In genomic region chr17:63458052-63458451, GRCm38 (mm10) we compare ENCODE assay signal across 26 mouse cellular contexts. TPM values are rescaled to one million over a fixed set of nuclear protein-coding genes. Genes with fewer than 3 reads are reported as not detected.
DNase-seq lines count a peak whose midpoint lies in the region; ATAC-seq lines count a peak whose summit lies in the region.
"Had no signal": no experiment of that assay in that cellular context is flagged by ENCODE, and none has a peak within 500 bp of the region (broad histone marks: within the 10 kb centered on the region; RNA-seq: fewer than 3 reads in every experiment).

No protein-coding gene starts in this region.

- DNase-seq in forebrain, embryonic 11.5 days (ENCODE audit: low spot score), result no peak
- peak; percentile 40 to 69 for DNase-seq in layer of hippocampus, adult 18-20 months (ENCODE audit: low spot score in 2 of 2)
- no peak for DNase-seq in layer of hippocampus, postnatal 25 days (ENCODE audit: extremely low spot score in 1 of 2, low spot score in 1 of 2)
- peak; percentile 33 for DNase-seq in right cerebral cortex, adult 18-20 months
- DNase-seq in right cerebral cortex, postnatal 4 days, result no peak
- no peak for DNase-seq in cerebellum, postnatal 25 days
- DNase-seq: adrenal gland, adult 2 months; adrenal gland, postnatal 14 days; cerebellum, adult 18-20 months; cerebellum, adult 9-10 months; cerebellum, postnatal 14 days; gastrocnemius, postnatal 25 days; heart, adult 18-20 months; heart, postnatal 10 days; heart, postnatal 36 days; kidney, adult 11 months had no signal

- peak; percentile 77; the same call in 1 of the 2 replicates for ATAC-seq in forebrain, embryonic 15.5 days (replicated peaks)
- no peak for ATAC-seq in forebrain, embryonic 11.5 days (replicated peaks; ENCODE audit: low FRiP score)
- ATAC-seq: CD4-positive, CD25-positive, alpha-beta regulatory T cell, adult 4 months; hindbrain, embryonic 16.5 days; intestine, embryonic 15.5 days had no signal

- no peaks in the 10 kb centered on the region for H3K9me3 ChIP-seq in forebrain, embryonic 15.5 days
- H3K9me3 ChIP-seq in forebrain, embryonic 11.5 days (ENCODE audit: control insufficient read depth, low read length), result no peaks in the 10 kb centered on the region
- H3K9me3 ChIP-seq: embryonic facial prominence, embryonic 12.5 days; embryonic facial prominence, embryonic 15.5 days; heart, embryonic 12.5 days; heart, embryonic 15.5 days; hindbrain, embryonic 10.5 days; hindbrain, embryonic 13.5 days; intestine, embryonic 15.5 days had no signal

- no peaks in the 10 kb centered on the region for H3K27me3 ChIP-seq in forebrain, embryonic 15.5 days
- no peaks in the 10 kb centered on the region for H3K27me3 ChIP-seq in forebrain, embryonic 11.5 days (ENCODE audit: control insufficient read depth, insufficient read depth, low read length)
- H3K27me3 ChIP-seq: embryonic facial prominence, embryonic 12.5 days; embryonic facial prominence, embryonic 15.5 days; heart, embryonic 12.5 days; heart, embryonic 15.5 days; hindbrain, embryonic 13.5 days; intestine, embryonic 15.5 days had no signal

- no peak overlapping the region for H3K4me3 ChIP-seq in forebrain, embryonic 15.5 days
- no peak overlapping the region for H3K4me3 ChIP-seq in forebrain, embryonic 11.5 days (ENCODE audit: low read depth, low read length)
- H3K4me3 ChIP-seq: embryonic facial prominence, embryonic 12.5 days; embryonic facial prominence, embryonic 15.5 days; heart, embryonic 12.5 days; heart, embryonic 15.5 days; hindbrain, embryonic 10.5 days; hindbrain, embryonic 13.5 days; intestine, embryonic 15.5 days had no signal

- peaks cover 5% of the 10 kb centered on the region; the same call in 1 of the 2 replicates for H3K4me1 ChIP-seq in forebrain, embryonic 15.5 days
- no peaks in the 10 kb centered on the region for H3K4me1 ChIP-seq in forebrain, embryonic 11.5 days (replicated peaks; ENCODE audit: control insufficient read depth, insufficient read depth, low read length)
- H3K4me1 ChIP-seq: embryonic facial prominence, embryonic 12.5 days; embryonic facial prominence, embryonic 15.5 days; hindbrain, embryonic 13.5 days; intestine, embryonic 15.5 days had no signal

- no peak overlapping the region for H3K27ac ChIP-seq in forebrain, embryonic 15.5 days (replicated peaks)
- H3K27ac ChIP-seq in forebrain, embryonic 11.5 days (ENCODE audit: low read depth, low read length), result no peak overlapping the region
- H3K27ac ChIP-seq: embryonic facial prominence, embryonic 12.5 days; embryonic facial prominence, embryonic 15.5 days; heart, embryonic 15.5 days; hindbrain, embryonic 10.5 days; hindbrain, embryonic 13.5 days; intestine, embryonic 15.5 days had no signal

- WGBS in forebrain, embryonic 15.5 days, result 82% methylated on average over 3 of the region's 3 CpGs
- 95% methylated on average over 3 of the region's 3 CpGs for whole genome bisulfite sequencing in forebrain, embryonic 11.5 days

- no peak overlapping the region for H3K4me2 ChIP-seq in forebrain, embryonic 15.5 days (replicated peaks)
- no peak overlapping the region for H3K4me2 ChIP-seq in forebrain, embryonic 11.5 days (ENCODE audit: low read depth, low read length, severe bottlenecking)
- H3K4me2 ChIP-seq: embryonic facial prominence, embryonic 12.5 days; embryonic facial prominence, embryonic 15.5 days; heart, embryonic 12.5 days; heart, embryonic 15.5 days; hindbrain, embryonic 13.5 days; intestine, embryonic 15.5 days had no signal

- no peak overlapping the region for H3K9ac ChIP-seq in forebrain, embryonic 15.5 days (replicated peaks)
- H3K9ac ChIP-seq in forebrain, embryonic 11.5 days (ENCODE audit: low read length), result no peak overlapping the region
- H3K9ac ChIP-seq: embryonic facial prominence, embryonic 12.5 days; embryonic facial prominence, embryonic 15.5 days; heart, embryonic 12.5 days; heart, embryonic 15.5 days; hindbrain, embryonic 13.5 days; intestine, embryonic 15.5 days had no signal

- H3K36me3 ChIP-seq in forebrain, embryonic 15.5 days, result 0 out of 2 replicates have a peak, but pooled peaks cover 3% of the 10 kb centered on the region
- no peaks in the 10 kb centered on the region for H3K36me3 ChIP-seq in forebrain, embryonic 11.5 days (ENCODE audit: control insufficient read depth, insufficient read depth, low read length)
- H3K36me3 ChIP-seq: embryonic facial prominence, embryonic 12.5 days; heart, embryonic 15.5 days; intestine, embryonic 15.5 days had no signal

RNA-seq across cellular contexts. Expression of gene Fbxl17, which starts 41.8 kb away (rescaled TPM):
- polyA plus RNA-seq in forebrain, embryonic 15.5 days (2015; fragmentation: Nextera tagmentation; extraction: Ambion mirVana), result 8.1 and 8.7 TPM in 2 replicates
- polyA plus RNA-seq in forebrain, embryonic 11.5 days (2014; fragmentation: Nextera tagmentation; extraction: Ambion mirVana), result 5.8 and 6.9 TPM in 2 replicates
- total RNA-seq in layer of hippocampus, adult 18-20 months (2021), result 10 to 100 TPM; 53.7 to 55.0 TPM
- total RNA-seq in layer of hippocampus, postnatal 25 days (2021), result 10 to 100 TPM; 50.4 to 56.2 TPM

Comparison
In these comparisons a context has a peak if more than half of its experiments do, and no peak if none do; other contexts are left out.
1. DNase-seq: peak in layer of hippocampus, adult 18-20 months (2 of 2) and right cerebral cortex, adult 18-20 months (single experiment); none in forebrain, embryonic 11.5 days (single experiment), layer of hippocampus, postnatal 25 days (0 of 2), right cerebral cortex, postnatal 4 days (single experiment) and cerebellum, postnatal 25 days (0 of 2).